Mouse (Mus musculus): Measurements from ENCODE around the gene Usp3.

DNA sequence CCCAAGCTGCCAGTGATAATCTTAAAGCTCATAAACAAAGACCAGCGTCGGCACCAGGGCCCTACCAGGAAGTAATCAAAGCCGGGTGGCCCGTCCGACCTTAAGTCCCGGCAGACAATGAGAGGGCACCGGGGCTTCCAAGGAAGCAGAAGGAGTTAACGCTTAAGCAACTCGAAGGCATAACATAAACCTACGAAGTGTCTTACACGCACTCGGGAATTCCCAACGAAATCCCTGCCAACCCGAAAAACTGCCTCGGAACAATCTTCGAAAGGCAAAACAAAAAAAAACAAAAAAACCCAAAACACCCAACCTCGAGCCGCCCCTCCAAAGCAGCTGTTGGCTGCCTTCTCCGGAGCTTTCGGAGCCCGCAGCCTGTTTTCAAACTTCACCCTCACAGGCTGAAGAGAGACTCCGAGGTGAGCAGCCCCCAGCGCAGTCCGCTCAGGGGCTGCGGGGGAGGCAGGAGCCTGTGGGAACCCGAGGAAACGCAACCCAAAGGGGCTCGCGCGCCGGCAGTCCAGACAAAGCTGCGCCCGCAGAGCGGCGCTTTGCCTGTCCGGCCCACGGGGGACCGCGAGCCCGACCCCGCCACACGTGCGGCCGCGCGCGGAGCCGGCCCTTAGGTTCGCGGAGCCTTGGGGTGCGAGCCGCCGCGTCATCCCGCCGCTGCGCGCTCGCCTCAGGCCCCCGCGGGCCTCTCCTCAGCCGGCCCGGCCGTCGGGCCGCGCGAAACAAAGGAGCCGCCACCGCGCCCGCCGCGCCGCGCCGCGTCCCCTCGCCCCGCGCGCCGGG is 894 bp downstream of the Usp3 start:
- TF ChIP-seq CTCF (IDR thresholded peaks at IDR 0.05; ENCODE audit: low read depth) (no peak), EP300 (IDR thresholded peaks at IDR 0.05; ENCODE audit: low read depth) (0 out of 2 replicates have a peak, but pooled peaks have one; percentile 24)

Measured in liver, postnatal 0 days (tissue).